Mouse (Mus musculus): Measurements from ENCODE around the gene Llgl2.
A peak's percentile ranks its signal among the peaks of the same experiment; 100 is the strongest.

The Llgl2 gene

DNA sequence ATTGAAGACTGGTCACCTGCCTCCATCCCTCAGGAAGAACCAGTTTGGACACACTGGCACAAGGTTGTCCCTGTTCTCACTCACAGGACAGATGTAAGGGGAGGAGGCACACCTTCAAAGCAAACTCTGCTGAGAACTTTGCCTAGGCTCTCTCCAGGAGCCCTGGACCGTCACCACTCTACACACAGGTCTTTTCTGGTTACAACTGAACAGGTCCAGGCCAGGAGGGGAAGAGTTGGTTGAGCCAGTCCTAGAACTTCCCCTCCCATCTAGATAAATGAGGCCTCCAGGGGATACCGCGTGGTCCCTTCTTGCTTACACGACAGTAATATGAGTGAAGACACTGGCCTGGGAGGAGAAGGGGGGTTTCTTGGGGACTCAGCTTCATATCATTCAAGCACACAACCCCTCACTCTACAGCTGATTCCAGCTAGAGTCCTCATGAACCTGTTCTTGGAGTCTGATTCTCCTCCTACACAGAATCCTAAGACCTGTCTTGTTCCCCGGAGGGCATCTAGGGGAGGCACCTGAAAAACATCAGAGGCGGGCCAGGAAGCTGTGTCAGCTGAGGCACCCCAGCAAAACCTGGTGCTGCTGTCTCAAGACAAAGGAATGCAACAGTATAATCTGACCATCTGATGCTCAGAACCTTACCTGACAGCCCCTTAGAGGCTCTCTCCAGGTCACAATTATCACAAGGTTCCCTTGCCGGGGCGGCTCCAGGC lies 80.5 kb downstream of the Llgl2 start:
- DNase-seq (ENCODE audit: low spot score in 2 of 2) = peak in 1 of 2 experiments; percentile 48

Measured in thymus, postnatal 10 days (tissue).